In the genomic region with DNA sequence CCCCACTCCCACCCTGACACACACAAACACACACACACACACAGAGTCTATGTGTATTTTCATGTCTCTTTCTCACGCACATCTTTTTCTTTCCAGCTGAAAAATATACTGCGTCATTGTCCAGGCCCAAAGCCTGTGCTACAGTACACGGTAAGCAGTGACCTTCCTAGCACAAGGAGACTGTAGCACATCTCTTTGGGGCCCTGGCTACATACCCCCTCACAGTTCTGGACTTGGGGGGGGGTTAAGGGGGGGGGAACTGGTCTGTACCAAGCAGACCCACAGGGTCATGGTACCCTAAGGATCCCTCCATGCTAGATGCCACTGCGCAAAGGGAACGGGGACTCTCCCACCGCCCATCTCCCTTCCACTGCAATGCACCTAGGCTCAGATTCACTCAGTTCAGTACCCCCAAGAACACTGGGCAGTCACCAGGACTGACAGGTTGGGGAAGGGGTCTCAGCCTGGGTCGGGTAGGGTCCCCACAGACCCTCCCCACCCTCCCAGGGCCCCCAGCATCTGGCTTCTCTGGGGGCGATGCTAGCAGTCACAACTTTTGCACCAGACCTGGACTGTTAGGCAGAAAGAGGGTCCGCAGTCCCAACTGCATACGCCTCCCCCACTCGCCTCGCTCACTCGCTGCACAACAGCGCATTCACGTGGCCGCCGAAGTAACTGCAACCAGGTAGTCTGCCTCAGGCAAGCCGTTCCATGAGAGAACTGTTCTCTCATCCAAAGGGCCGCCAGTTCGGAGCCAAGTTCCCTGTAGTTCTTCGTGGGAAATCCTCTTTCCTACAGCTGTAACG, we compare ENCODE assay signal across 8 mouse cellular contexts.
DNase-seq lines count a peak whose midpoint lies in the region; ATAC-seq and TF ChIP-seq lines count a peak whose summit lies in the region.

No protein-coding gene starts in this region.

- H3K9ac ChIP-seq in ES-E14 (ENCODE audit: insufficient read depth, low read depth, low read length, poor library complexity, severe bottlenecking), result no peak overlapping the region
- no peak overlapping the region for H3K9ac ChIP-seq in hindbrain, embryonic 15.5 days

- H3K4me3 ChIP-seq in ES-E14 (ENCODE audit: insufficient read depth in 1 of 2, low read depth in 1 of 2, low read length in 2 of 2, poor library complexity in 1 of 2, severe bottlenecking in 1 of 2), result no peak overlapping the region
- H3K4me3 ChIP-seq in hindbrain, embryonic 15.5 days, result no peak overlapping the region

- H3K27me3 ChIP-seq in hindbrain, embryonic 15.5 days, result no peaks in the 10 kb centered on the region

- DNase-seq in ES-E14 (ENCODE audit: low read depth, low spot score), result peak; percentile 54
- peak; percentile 20 for DNase-seq in cerebellum, adult 8-10 months
- peak; percentile 42 to 82 for DNase-seq in frontal cortex, postnatal 10 days (ENCODE audit: low spot score in 2 of 2)
- peak; percentile 71 to 73 for DNase-seq in layer of hippocampus, postnatal 36 days
- peak; percentile 67 for DNase-seq in right cerebral cortex, postnatal 25 days
- peak; percentile 60 for DNase-seq in urinary bladder, postnatal 25 days (ENCODE audit: low spot score)

- no peak overlapping the region for H3K27ac ChIP-seq in ES-E14 (ENCODE audit: insufficient read depth, low read depth, low read length, poor library complexity, severe bottlenecking)
- H3K27ac ChIP-seq in hindbrain, embryonic 15.5 days (replicated peaks), result peak overlapping the region; percentile 61; the same call in 1 of the 2 replicates

- H3K4me1 ChIP-seq in ES-E14 (ENCODE audit: control insufficient read depth in 2 of 2, insufficient read depth in 2 of 2, low read length in 2 of 2, poor library complexity in 1 of 2), result no peaks in the 10 kb centered on the region
- peaks cover 18% of the 10 kb centered on the region for H3K4me1 ChIP-seq in hindbrain, embryonic 15.5 days (replicated peaks)

- in situ Hi-C loops in ES-E14 (cut with MboI; ENCODE audit: low sequenced_read_pairs in 2 of 2, unreplicated experiment in 2 of 2), result loop anchor here in 1 of 2 experiments (10.0 kb wide), 1 partner anchor 537 kb away; no protein-coding TSS in a partner anchor

- 12% methylated on average over 22 of the region's 22 CpGs for WGBS in hindbrain, embryonic 15.5 days

- peak; percentile 69 for ATAC-seq in hindbrain, embryonic 15.5 days (ENCODE audit: low FRiP score, low read depth)
- ATAC-seq in megakaryocyte, adult 5-6 weeks (ENCODE audit: poor library complexity, severe bottlenecking), result peak; percentile 62

- H3K36me3 ChIP-seq in ES-E14 (ENCODE audit: control insufficient read depth, insufficient read depth, low read length, poor library complexity, severe bottlenecking), result no peaks in the 10 kb centered on the region
- H3K36me3 ChIP-seq in hindbrain, embryonic 15.5 days, result no peaks in the 10 kb centered on the region

- H3K4me2 ChIP-seq in hindbrain, embryonic 15.5 days, result no peak overlapping the region

- H3K9me3 ChIP-seq in ES-E14 (ENCODE audit: control insufficient read depth, insufficient read depth, low read depth, low read length), result no peaks in the 10 kb centered on the region
- no peaks in the 10 kb centered on the region for H3K9me3 ChIP-seq in hindbrain, embryonic 15.5 days

TF ChIP-seq in ES-E14, 5 proteins besides CTCF, POLR2A, EP300 and RAD21:
- TF ChIP-seq MAFK (IDR thresholded peaks at IDR 0.05; ENCODE audit: insufficient read depth, low read depth, low read length), result no peak
- TF ChIP-seq CHD2 (IDR thresholded peaks at IDR 0.05; ENCODE audit: low read depth, low read length), result 0 out of 2 replicates have a peak, but pooled peaks have one; percentile 39
- no peak for TF ChIP-seq HCFC1 (IDR thresholded peaks at IDR 0.05; ENCODE audit: borderline replicate concordance, insufficient read depth, low read length)
- no peak for TF ChIP-seq ZNF384 (IDR thresholded peaks at IDR 0.05; ENCODE audit: low read depth, low read length)
- peak; percentile 91 for TF ChIP-seq ZC3H11A (IDR thresholded peaks at IDR 0.05; ENCODE audit: borderline replicate concordance, low read depth, low read length)

Comparison
In these comparisons a context has a peak if more than half of its experiments do, and no peak if none do; other contexts are left out.
1. DNase-seq: peak in every context shown above with its lines; median percentile 72 in layer of hippocampus, postnatal 36 days; 67 in right cerebral cortex, postnatal 25 days; 62 in frontal cortex, postnatal 10 days; 60 in urinary bladder, postnatal 25 days; 54 in ES-E14; 20 in cerebellum, adult 8-10 months.